Mouse (Mus musculus) B cell, adult 62 days (primary cell): ENCODE results near the gene Capn13. TPM values are rescaled to one million over a fixed set of nuclear protein-coding genes. Genes with fewer than 3 reads are reported as not detected.

Experiments used
- total RNA-seq: library from RNA; stranded (reverse); gene quantifications from 4 replicates; pipeline ENCODE4 v1.2.4, GENCODE M21; 2023

The Capn13 gene
- total RNA-seq: not detected in 4 replicates

DNA sequence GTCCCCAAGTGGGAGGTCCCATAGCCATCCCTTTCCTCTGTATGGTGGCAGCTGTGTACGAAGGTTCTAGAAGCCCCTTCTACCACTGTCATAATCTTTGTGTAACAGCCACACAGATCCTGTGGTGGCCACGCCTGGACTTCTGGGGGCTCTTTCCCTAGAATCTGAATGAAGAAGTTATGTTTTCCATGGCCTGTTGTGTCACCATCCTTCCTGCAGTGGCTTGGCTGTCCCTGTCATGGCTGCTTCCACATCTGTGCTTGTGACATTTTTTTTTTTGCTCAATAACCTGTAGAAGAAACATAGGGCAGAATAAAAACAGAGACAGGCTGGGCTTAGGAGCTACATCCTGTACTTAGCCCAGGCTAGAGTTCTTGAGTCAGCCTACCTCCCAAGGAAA lies at the start of gene Capn13:
Capn13 (minus strand) TSS at position 5 of the 400 bp plus-strand sequence.

